Mouse (Mus musculus): ENCODE measurements around the gene Zpr1. TPM values are rescaled to one million over a fixed set of nuclear protein-coding genes. Genes with fewer than 3 reads are reported as not detected.

Gene Zpr1
- 29.9 to 42.5 TPM (median 32.2 TPM) in 3 replicates for total RNA-seq (2017)

DNA sequence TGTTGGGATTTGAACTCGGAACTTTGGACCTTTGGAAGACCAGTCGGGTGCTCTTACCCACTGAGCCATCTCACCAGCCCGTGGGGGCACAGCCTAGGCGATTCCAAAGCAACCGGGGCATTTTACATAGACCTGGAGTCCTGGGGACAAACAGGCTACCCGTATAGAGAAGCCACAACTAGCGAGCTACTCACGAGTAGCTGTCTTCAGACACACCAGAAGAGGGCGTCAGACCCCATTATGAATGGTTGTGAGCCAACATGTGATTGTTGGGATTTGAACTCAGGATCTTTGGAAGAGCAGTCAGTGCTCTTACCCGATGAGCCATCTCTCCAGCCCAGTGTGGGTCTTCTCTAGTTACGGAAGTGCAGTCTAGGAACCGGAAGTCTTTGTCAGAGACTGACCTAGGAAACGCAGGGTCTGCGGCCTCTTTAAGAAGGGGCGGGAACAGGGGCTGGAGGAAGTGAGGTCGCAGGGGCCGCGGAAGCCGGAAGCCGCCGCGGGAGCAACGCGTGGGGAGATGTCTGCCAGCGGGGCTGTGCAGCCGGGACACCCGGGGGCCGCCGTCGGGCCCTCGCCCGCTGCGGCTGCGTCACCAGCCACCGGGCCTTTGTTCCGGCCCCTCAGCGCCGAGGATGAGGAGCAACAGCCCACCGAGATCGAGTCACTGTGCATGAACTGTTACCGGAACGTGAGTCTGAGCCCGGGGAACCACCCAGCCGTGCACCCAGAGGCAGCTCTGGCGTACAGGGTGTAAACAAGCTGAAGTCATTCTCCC is at the start of gene Zpr1:
TSS of gene Zpr1 (plus strand) at position 388 of the 778 bp plus-strand sequence.
- peak; percentile 92 for ATAC-seq (replicated peaks; ENCODE audit: insufficient number of reproducible peaks, low FRiP score, low TSS enrichment, poor library complexity, severe bottlenecking)

DNA sequence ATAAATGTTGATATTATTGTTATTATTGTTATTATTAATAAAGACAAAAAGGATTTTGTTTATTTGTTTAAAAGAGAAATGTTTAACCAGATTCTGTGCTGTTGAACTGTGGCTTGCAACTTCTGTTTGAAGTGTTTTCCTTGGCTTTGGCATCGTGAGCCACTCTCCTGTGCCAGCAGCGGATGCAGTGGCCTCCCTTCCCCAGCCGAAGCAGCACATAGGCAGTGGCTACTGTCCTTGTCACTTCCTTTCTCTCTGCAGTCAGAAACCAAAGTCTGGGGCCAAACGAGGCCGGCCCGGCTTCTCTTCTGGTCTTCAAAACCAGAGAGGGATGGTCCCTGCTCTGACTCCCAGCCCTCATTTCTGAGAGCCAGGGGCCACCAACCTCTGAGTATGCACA is 49.8 kb upstream of the Zpr1 start:
- no peak for ATAC-seq (replicated peaks; ENCODE audit: insufficient number of reproducible peaks, low FRiP score, low TSS enrichment, poor library complexity, severe bottlenecking)

DNA sequence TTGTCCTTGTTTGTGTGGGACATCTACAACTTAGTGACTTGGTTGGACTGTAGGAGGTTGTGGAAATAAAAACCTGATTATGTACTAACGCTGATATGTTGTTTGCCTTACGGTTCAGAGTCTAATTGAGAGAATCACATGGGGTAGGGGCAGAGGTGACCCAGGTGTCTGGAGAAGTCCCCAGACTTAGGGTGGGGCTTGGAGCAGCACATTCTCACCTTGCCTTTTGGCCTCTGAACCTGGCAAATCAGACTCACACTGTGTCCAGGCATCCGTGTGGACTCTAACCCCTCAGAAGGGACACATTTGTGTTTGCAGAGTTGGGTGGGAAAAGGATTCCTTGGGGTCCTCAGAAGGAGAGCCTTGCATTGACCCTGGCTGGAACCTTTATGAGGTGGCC is 48.8 kb upstream of the Zpr1 start:
- ATAC-seq (replicated peaks; ENCODE audit: insufficient number of reproducible peaks, low FRiP score, low TSS enrichment, poor library complexity, severe bottlenecking) = no peak

DNA sequence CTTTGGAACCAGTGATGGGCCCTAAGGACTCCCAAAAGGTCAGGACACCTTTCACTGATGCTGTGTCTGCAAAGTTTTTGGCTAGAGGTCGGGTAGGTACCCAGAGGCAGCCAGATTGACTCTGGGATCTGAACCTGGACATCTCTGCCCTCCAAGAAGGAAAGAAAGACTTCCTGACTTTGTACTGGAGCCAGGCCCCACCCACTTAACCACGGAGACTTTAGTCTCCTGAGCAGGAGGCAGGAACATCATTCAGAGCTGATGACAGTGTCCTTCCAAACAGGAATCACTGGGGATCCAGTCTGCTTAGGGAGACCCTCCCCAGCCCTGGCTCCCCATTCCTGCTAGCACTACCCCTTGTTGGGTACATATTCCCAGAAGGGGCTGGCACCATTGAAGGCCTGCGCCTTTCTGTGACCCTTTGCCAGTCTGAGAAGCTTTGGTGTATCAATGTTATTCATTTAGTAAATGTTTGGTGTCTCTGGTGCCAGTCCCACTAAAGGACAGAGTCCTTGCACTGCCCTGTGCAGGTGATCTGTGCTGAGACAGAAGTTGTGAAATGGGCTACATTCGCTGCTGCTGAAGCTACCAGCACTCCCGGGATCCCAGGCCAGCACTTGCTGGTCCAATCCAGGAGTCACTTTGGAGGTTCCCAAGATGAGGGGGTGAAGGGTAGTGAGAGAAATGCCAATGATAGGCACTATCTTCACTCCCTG is 47.8 kb upstream of the Zpr1 start:
- no peak for ATAC-seq (replicated peaks; ENCODE audit: insufficient number of reproducible peaks, low FRiP score, low TSS enrichment, poor library complexity, severe bottlenecking)

DNA sequence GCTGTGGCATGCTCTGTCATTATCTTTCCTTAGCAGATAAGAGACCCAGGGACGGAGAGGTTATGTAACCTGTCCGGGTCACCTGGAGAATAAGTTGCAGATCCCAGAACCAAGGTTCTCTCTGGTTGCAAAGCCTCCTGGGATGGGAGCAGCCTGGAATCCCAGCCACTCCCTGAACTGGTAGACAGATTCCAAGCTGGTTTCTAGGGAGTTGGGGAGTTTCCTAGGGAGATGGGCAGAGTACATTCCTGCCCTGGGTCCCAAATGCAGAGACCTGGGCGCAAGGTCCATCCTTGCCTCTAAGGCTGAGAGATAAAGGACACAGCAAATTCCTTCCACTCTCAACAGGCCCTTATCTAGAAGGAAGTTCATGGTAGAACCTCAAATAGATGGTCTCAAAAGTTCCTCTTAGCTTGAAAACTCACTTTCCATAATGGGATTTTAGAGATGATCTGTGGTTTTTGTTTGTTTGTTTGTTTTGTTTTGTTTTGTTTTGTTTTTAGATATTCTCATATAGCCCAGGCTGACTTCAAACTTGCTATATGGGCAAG is 45.7 kb upstream of the Zpr1 start:
- ATAC-seq (replicated peaks; ENCODE audit: insufficient number of reproducible peaks, low FRiP score, low TSS enrichment, poor library complexity, severe bottlenecking) = no peak

DNA sequence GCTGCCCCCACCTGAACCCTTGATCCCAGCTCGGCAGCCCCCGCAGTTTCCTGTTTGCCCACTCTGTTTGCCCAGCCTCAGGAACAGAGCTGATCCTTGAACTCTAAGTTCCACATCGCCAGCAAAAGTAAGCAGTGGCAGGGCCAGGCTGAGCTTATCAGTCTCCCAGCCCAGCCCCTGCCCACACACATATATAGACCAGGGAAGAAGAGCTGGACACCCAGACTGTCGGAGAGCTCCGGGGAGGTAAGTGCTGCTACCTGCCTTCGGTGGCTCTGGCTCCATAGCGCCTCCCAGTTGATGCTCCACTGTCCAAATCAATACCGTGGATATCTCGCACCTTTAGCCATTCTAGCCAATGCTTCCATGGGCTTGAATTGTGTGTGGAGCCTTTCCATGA is 44.4 kb upstream of the Zpr1 start, which contains the start of gene Apoa1:
TSS of gene Apoa1 (plus strand) at position 90 of the 400 bp plus-strand sequence.
- no peak for ATAC-seq (replicated peaks; ENCODE audit: insufficient number of reproducible peaks, low FRiP score, low TSS enrichment, poor library complexity, severe bottlenecking)

DNA sequence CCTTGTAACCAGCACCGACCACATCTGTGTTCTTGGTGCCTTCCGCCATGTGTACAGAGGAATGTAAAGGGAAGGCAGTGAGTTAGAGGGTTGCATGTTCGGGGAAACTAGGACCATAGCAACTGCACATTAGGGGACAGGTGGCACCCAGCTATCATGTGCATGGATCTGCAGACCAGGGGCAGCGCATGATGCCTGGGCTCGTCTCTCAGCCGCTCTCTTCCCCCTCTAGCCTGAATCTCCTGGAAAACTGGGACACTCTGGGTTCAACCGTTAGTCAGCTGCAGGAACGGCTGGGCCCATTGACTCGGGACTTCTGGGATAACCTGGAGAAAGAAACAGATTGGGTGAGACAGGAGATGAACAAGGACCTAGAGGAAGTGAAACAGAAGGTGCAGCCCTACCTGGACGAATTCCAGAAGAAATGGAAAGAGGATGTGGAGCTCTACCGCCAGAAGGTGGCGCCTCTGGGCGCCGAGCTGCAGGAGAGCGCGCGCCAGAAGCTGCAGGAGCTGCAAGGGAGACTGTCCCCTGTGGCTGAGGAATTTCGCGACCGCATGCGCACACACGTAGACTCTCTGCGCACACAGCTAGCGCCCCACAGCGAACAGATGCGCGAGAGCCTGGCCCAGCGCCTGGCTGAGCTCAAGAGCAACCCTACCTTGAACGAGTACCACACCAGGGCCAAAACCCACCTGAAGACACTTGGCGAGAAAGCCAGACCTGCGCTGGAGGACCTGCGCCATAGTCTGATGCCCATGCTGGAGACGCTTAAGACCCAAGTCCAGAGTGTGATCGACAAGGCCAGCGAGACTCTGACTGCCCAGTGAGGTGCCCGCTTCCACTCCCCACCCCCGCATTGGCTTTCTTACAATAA is 43.1 kb upstream of the Zpr1 start:
- no peak; the same call in 1 of the 2 replicates for ATAC-seq (replicated peaks; ENCODE audit: insufficient number of reproducible peaks, low FRiP score, low TSS enrichment, poor library complexity, severe bottlenecking)

DNA sequence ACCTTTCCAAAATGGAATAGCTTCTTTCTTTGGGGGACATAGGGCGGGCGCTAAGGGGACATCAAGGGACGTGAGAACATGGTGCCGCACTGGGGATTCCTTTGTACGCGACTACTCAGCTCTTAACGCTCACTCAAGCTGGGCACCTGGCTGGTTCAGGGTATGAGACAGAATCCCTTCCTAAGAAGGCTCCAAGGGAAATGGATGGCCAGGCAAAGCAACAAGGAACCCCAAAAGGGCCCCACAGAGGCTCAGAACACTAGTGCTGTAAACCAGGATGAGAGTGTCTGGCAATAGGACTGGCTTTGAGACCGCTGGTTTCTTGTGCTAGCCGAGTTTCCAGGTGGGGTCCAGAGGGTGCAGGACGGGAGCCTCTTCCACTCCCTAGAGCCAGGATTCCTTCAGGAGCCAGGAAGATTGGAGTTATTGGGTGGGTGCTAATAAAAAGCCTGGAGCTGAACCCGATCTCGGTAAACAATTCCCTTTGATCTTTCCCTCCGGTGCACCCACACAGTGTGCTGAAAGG is 42.4 kb upstream of the Zpr1 start:
- no peak for ATAC-seq (replicated peaks; ENCODE audit: insufficient number of reproducible peaks, low FRiP score, low TSS enrichment, poor library complexity, severe bottlenecking)

DNA sequence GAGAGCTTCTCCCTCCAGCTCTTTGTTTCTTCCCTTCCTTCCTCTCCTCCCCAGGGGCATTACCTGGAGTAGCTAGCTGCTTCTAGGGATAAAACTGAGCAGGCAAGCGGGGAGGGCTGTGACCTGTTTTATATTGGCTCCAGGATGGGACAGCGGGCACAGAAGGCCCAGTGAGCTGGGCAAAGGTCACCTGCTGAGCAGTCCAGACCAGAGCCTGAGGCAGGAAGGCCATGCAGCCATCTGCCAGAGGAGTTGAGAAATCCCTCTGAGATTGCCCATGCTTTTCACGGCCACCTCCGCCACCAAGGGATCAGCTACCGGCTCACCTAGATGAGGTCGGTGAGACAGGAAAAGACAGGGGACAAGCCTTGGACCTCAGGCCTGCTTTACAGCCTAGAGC is 37.7 kb upstream of the Zpr1 start:
- no peak for ATAC-seq (replicated peaks; ENCODE audit: insufficient number of reproducible peaks, low FRiP score, low TSS enrichment, poor library complexity, severe bottlenecking)

DNA sequence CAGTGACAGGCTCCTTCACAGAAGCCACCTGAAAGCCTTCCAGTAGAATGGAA is 37.4 kb upstream of the Zpr1 start, which contains the start of gene Apoc3:
TSS of gene Apoc3 (minus strand) at position 41 of the 53 bp plus-strand sequence.
- no peak for ATAC-seq (replicated peaks; ENCODE audit: insufficient number of reproducible peaks, low FRiP score, low TSS enrichment, poor library complexity, severe bottlenecking)

DNA sequence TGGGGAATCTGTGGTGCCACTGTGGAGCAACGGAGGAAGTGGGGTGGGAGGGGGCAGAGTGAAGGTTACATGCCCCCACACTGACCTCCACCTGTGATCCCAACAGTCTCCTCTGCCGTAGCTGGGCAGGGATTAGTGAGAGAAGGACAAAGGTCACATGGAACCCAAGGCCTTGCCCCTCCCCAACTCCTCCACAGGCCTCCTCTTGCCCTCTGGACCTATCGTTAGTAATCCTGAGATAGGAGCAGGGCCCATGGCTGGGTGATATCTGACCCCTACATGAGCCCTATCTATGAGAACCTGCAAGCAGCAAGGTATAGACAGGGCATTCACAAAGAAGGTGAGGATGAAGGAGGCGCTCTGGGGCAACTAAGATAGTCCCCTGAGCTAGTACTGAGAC is 37.2 kb upstream of the Zpr1 start:
- ATAC-seq (replicated peaks; ENCODE audit: insufficient number of reproducible peaks, low FRiP score, low TSS enrichment, poor library complexity, severe bottlenecking) = no peak

DNA sequence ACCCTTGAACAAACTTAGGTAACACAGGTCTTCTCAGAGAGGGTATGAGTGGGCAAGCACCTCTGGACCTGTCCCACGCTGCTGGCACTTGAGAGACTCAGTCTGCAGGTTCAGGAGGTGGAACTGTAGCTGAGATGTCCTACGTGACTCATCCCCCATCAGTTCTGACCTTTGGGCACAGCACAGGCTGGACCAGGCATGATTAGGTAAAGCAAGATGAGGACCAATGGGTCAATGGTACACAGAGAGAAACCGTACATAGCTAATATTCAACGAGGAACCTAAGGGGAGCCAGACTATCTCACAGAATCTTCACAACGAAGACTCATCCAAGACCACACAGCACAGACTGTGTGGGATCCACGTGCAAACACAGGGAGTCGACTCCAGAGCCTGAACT is 34.0 kb upstream of the Zpr1 start:
- ATAC-seq (replicated peaks; ENCODE audit: insufficient number of reproducible peaks, low FRiP score, low TSS enrichment, poor library complexity, severe bottlenecking) = no peak

DNA sequence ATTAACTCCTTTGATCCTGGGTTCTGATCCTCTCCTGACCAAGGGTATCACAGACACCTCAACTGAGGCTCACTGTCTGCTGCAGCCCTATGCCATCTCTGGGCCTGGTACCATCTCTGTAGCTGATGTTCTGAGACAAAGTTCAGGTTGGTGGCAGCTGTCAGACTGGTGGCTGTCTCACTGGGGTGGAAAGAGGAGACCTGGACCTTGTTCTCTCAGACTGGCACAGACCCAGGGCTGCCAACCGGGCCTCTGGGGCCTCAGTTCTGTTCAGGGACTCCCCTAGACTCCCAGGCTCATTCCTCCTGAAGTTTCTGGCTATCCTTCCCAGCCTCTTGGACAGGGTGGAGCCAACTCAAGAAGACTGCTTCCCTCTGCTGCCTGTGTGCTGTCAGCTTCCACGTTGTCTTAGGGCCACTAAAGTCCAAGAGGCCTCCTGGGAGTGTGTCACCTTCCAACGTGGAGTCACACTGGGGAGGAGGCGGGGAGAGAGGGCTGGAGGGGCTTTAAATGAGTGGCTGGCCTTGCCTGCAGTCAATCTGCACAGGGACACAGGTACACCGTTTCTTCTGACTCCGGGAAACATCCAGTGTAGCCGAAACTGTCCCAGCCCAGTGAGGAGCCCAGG is 32.2 kb upstream of the Zpr1 start, which contains the start of gene Apoa4:
TSS of gene Apoa4 (plus strand) at position 171 of the 628 bp plus-strand sequence.
- no peak for ATAC-seq (replicated peaks; ENCODE audit: insufficient number of reproducible peaks, low FRiP score, low TSS enrichment, poor library complexity, severe bottlenecking)

DNA sequence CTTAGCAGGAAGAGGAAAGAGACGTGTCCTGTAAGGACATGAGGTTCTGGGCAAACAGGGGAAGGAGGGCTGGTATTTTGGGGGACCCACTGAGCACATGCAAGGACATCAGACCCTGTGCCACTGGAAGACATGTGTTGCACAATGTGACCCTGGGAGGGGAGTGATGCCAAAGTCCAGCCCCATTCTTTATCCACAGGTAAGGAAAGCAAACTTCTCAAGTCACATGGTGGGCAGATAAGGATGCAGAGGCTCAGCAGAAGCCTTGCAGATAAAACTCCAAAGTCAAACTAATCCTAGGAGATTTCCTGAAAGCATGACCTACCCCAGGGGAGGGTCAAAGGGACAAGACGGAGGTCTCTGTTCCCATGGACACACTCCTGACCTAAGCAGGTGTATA is 31.0 kb upstream of the Zpr1 start:
- ATAC-seq (replicated peaks; ENCODE audit: insufficient number of reproducible peaks, low FRiP score, low TSS enrichment, poor library complexity, severe bottlenecking) = no peak

DNA sequence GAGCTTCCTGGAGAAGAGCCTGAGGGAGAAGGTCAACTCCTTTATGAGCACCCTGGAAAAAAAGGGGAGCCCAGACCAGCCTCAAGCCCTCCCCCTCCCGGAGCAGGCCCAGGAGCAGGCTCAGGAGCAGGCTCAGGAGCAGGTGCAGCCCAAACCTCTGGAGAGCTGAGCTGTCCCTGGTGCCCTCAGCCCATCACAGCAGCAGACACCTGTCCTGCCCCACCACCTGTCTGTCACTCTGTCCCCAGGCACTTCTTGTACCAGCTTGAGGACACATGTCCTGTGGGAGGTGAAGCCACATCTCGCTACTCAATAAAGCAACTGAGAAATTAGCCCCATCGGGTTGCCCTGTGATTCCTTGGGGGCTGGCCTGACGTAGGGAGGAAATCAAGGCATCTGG is 29.7 kb upstream of the Zpr1 start:
- ATAC-seq (replicated peaks; ENCODE audit: insufficient number of reproducible peaks, low FRiP score, low TSS enrichment, poor library complexity, severe bottlenecking) = no peak

DNA sequence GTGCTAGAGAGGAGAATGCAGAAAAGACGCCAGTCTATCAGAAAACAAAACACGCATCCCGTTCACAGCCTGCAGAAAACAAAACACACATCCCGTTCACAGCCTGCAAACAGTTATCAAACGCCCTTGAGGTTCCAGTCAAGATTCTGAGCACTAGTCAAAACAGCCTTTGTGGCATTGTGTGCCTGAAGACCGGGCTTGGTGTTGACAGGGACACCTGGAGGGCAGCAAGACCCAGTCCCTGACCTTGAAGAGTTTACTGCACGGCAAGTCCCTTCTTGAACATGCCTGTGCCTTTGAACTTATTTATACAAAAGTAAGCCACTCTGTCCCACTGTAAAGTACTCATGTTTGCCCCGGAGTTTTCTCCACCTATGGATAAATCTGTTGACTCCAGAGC is 29.3 kb upstream of the Zpr1 start:
- no peak for ATAC-seq (replicated peaks; ENCODE audit: insufficient number of reproducible peaks, low FRiP score, low TSS enrichment, poor library complexity, severe bottlenecking)

DNA sequence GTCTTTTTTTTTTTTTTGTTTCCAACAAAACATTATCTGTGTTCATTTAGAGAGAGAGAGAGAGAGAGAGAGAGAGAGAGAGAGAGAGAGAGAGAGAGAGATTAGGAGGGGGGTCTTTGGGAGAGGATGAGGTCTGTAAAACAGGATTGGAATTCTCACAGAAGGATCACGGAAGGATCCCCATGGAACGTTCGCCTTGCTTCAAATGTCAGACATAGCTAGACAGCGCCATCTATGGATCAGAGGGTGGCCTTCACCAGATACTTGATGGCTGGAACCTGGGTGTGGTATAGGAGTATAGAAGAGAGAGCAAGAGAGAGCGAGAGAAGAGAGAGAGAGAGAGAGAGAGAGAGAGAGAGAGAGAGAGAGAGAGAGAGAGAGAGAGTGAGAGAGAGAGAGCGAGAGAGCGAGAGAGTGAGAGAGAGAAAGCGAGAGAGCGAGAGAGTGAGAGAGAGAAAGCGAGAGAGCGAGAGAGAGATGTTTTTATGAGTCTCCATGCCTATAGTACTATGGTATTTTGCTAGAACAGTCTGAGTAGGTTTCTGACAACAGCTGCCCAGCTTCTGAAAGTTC is 26.0 kb upstream of the Zpr1 start:
- ATAC-seq (replicated peaks; ENCODE audit: insufficient number of reproducible peaks, low FRiP score, low TSS enrichment, poor library complexity, severe bottlenecking) = peak; percentile 60; the same call in 1 of the 2 replicates

DNA sequence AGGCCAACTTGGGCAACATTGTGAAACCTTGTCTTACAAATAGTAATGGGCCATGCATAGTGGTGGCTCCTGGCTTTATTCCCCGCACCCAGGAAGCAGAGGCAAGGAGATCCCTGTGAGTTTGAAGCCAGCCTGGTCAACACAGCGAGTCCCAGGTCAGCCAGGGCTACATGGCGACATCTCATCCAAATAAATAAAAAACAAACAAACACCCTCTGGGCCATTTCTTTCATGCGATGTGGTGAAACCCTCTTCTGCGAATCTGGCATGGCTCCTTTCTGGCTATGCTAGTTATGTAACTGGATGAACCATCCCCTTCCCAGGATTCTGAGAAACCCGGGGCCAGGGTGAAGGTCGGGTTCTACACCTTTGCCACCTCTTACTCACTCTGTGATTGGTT is 16.7 kb upstream of the Zpr1 start:
- no peak for ATAC-seq (replicated peaks; ENCODE audit: insufficient number of reproducible peaks, low FRiP score, low TSS enrichment, poor library complexity, severe bottlenecking)

Measured in monocyte, adult 5-6 weeks (primary cell).